In genomic region chr2:165563298-165564058, GRCm38 (mm10) we compare ENCODE assay signal across 8 mouse cellular contexts. TPM values are rescaled to one million over a fixed set of nuclear protein-coding genes. Genes with fewer than 3 reads are reported as not detected.
A peak's percentile ranks its signal among the peaks of the same experiment; 100 is the strongest.
DNase-seq lines count a peak whose midpoint lies in the region; ATAC-seq and TF ChIP-seq lines count a peak whose summit lies in the region.

No protein-coding gene starts in this region.

- peak overlapping the region; percentile 33 for H3K4me3 ChIP-seq in stomach, postnatal 0 days (ENCODE audit: low read depth, low read length)

- peak; percentile 83 for ATAC-seq in stomach, postnatal 0 days (ENCODE audit: low FRiP score, low TSS enrichment)

- TF ChIP-seq CTCF in stomach, postnatal 0 days (IDR thresholded peaks at IDR 0.05; ENCODE audit: low read depth), result no peak

- intact Hi-C loops in gastrocnemius, postnatal 14 days (cut with DNase I; ENCODE audit: low total_unique reads), result no loop called here

- peak; percentile 47 for DNase-seq in gastrocnemius, postnatal 14 days
- no peak for DNase-seq in gastrocnemius, adult 18-20 months (ENCODE audit: low spot score)
- peak; percentile 50 to 67 for DNase-seq in cerebellum, adult 18-20 months
- DNase-seq in gastrocnemius, postnatal 25 days, result peak; percentile 19
- DNase-seq in kidney, postnatal 10 days, result peak; percentile 43
- peak; percentile 3 for DNase-seq in lung, postnatal 25 days (ENCODE audit: low spot score)
- DNase-seq in stomach, postnatal 0 days (ENCODE audit: low spot score), result peak; percentile 76
- no peak for DNase-seq in layer of hippocampus, adult 8-10 months (ENCODE audit: low spot score in 2 of 2)

- H3K9me3 ChIP-seq in stomach, postnatal 0 days (ENCODE audit: control insufficient read depth, low read length), result no peaks in the 10 kb centered on the region

- 3% methylated on average over 52 of the region's 52 CpGs for WGBS in stomach, postnatal 0 days

- H3K4me2 ChIP-seq in stomach, postnatal 0 days (replicated peaks; ENCODE audit: low read depth), result peak overlapping the region; percentile 63

- H3K27me3 ChIP-seq in stomach, postnatal 0 days (ENCODE audit: control insufficient read depth, insufficient read depth, low read length), result no peaks in the 10 kb centered on the region

- no peaks in the 10 kb centered on the region for H3K36me3 ChIP-seq in stomach, postnatal 0 days (ENCODE audit: control insufficient read depth, insufficient read depth, low read length)

- no peaks in the 10 kb centered on the region for H3K4me1 ChIP-seq in stomach, postnatal 0 days (replicated peaks; ENCODE audit: control insufficient read depth, insufficient read depth)

- peak overlapping the region; percentile 8; the same call in 1 of the 2 replicates for H3K27ac ChIP-seq in stomach, postnatal 0 days (replicated peaks)

- H3K9ac ChIP-seq in stomach, postnatal 0 days (ENCODE audit: low read length), result peak overlapping the region; percentile 38; the same call in 1 of the 2 replicates

- TF ChIP-seq EP300 in stomach, postnatal 0 days (optimal IDR thresholded peaks at IDR 0.05), result peak; percentile 46

RNA-seq across cellular contexts. Expression of gene Eya2, which starts 31.4 kb away (rescaled TPM):
- total RNA-seq in gastrocnemius, postnatal 14 days (2021), result 1 to 10 TPM; 3.7 to 5.1 TPM
- 1 to 10 TPM; 1.1 to 3.5 TPM for total RNA-seq in gastrocnemius, adult 18-20 months (2021)
- 1 to 10 TPM; 1.3 to 3.8 TPM for total RNA-seq in gastrocnemius, postnatal 25 days (2021)
- polyA plus RNA-seq in stomach, postnatal 0 days (2015; fragmentation: Nextera tagmentation; extraction: Ambion mirVana), result 15.5 and 21.6 TPM in 2 replicates
- 1 to 10 TPM; 2.6 to 4.5 (median 3.0) TPM for total RNA-seq in layer of hippocampus, adult 8-10 months (2022)

RNA-seq across cellular contexts. Expression of gene Slc2a10, which starts 59.9 kb away (rescaled TPM):
- 1 to 10 TPM; 2.4 to 2.7 TPM for total RNA-seq in gastrocnemius, postnatal 14 days (2021)
- 1 to 10 TPM in 1 of 2 experiments, under 1 TPM in 1; 0.80 to 1.4 TPM for total RNA-seq in gastrocnemius, adult 18-20 months (2021)
- total RNA-seq in gastrocnemius, postnatal 25 days (2021), result 1 to 10 TPM; 1.3 to 1.6 TPM
- polyA plus RNA-seq in stomach, postnatal 0 days (2015; fragmentation: Nextera tagmentation; extraction: Ambion mirVana), result 10.1 and 10.7 TPM in 2 replicates
- 1 to 10 TPM; 1.2 to 2.0 (median 1.6) TPM for total RNA-seq in layer of hippocampus, adult 8-10 months (2022)

Comparison
In these comparisons a context has a peak if more than half of its experiments do, and no peak if none do; other contexts are left out.
1. DNase-seq: peak in gastrocnemius, postnatal 14 days (single experiment), cerebellum, adult 18-20 months (2 of 2), gastrocnemius, postnatal 25 days (single experiment), kidney, postnatal 10 days (single experiment), lung, postnatal 25 days (single experiment) and stomach, postnatal 0 days (single experiment); none in gastrocnemius, adult 18-20 months (single experiment) and layer of hippocampus, adult 8-10 months (0 of 2).